Mouse (Mus musculus) stomach, postnatal 0 days (tissue): ENCODE results near the gene Myh3.

Experiments
- CTCF ChIP-seq: IDR thresholded peaks from 2 replicates; pipeline ENCODE4 v1.5.1; 2016; ENCODE audit warnings: antibody characterized with exemption, low read depth, mild to moderate bottlenecking, moderate library complexity
- EP300 ChIP-seq: optimal IDR thresholded peaks from 2 replicates; pipeline ENCODE3; 2016; ENCODE audit warnings: antibody characterized with exemption

- no peak for TF ChIP-seq CTCF
- no peak for TF ChIP-seq EP300
Observed at GRCm38 (mm10) chr11:67114261-67114660, 36.2 kb downstream of the Myh3 start.
